Mouse (Mus musculus) regulatory T cell (primary cell): ENCODE data around the gene Slc12a6.

Experiments used
- in situ Hi-C: fragments of 300-600 bp; cut with MboI, MseI; formaldehyde crosslinking; loops from one replicate; pipeline ENCODE4 v1.15.1; 2025; ENCODE audit warnings: high pct_unique_total_duplicates

Slc12a6 gene

DNA sequence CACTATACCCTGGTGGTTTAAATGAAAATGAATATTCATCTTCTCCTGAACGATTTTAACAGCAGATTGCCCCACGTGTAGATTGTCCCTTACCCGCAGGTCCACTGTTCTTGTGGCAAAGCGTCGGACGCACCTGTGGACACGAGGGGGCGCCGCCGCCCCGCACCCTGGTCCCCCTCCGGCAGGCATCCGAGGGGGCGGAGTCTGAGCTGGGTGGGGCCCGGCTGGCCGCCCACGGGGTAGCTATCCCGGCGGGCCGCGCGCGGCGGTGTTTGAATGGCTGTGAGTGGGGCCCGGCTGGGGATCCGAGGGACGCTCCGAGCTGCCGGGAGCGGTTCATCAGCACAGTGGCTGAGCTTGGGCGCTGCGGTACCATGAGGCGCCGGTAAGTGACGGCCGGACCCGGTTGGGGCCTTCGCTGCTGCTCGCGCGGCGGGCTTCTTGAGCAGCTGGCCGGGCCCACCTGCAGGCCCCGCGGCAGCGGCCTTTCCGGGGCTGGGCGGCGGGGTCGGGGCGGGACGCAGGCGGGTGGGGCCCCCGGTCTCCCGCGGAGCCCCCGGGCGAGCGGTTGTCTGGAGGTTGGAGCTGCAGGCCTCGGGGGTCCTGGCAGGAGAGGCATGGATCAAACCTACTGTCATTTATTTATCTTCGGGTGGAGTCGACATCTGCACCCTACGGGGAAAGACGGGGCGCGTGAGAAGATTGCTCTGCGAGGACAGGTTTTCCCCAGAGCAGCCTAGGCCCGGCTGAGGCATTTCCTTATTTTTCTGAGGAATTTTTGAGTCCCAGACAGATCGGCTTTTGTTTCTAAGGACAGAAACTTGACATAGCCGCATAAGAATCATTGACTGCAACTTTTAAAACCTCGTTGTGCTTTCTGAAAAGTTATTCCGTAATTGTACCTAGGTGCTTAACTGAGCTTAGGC is 113.6 kb downstream of the Slc12a6 start, which contains the start of gene Katnbl1:
TSS of gene Katnbl1 (plus strand) at position 239 of the 926 bp plus-strand sequence.
- in situ Hi-C loops: loop anchor here (10.0 kb wide), 1 partner anchor 106 kb away; the partner anchor contains the start of gene Chrm5

DNA sequence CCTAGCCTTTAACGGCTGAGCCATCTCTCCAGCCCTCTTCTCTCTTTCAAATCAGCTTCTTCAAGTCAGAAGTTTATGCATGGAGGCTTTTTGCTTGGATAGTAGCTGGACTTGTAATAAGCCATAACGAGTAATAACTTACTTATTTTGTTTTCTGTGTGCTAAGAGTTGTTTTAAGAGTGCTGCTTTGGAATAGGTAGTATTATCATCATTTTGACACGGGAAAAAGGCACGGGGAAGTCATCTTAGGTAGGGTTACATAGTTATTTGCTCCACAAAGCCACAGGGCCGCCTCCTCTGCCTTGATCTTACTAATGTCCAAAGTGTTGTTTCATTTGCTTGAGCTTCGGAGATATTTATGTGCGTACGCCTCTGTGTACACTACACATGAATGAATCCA is 114.5 kb downstream of the Slc12a6 start:
- in situ Hi-C loops: no loop called here

DNA sequence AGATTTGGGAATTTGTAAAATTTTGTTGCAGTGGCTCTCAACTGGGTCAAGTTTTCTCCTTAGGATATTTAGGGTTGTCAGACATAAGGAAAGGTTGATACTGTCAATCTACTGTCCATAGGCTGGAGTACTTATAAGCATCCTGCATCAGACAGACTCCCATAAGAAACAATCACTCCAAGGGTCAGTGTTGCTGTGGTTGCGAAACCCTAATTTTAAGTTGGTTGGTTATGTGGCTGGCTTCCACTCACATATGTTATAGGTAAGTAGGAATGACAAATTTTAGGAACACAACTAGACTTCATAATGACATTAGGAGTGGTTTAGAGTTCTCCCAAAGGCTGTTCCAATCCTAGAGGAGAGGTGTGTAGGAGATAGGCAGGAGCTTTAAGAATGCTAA is 115.6 kb downstream of the Slc12a6 start:
- in situ Hi-C loops: no loop called here

DNA sequence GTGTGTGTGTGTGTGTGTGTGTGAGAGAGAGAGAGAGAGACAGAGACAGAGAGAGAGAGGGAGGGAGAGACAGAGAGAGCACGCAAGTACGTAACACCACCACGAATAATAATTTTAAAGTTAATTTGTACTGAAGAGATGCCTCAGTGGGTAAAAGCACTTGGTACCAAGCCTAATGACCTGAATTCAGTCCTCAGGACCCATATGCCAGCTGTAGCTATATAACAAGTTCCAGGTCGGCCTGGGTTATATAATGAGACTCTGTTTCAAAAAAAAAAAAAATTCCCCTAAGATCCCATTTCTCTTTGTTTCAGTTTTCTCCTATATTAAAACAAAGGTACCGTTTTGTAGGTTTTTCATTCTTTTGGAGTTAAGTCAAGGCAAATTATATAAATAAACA is 125.2 kb downstream of the Slc12a6 start:
- in situ Hi-C loops: no loop called here

DNA sequence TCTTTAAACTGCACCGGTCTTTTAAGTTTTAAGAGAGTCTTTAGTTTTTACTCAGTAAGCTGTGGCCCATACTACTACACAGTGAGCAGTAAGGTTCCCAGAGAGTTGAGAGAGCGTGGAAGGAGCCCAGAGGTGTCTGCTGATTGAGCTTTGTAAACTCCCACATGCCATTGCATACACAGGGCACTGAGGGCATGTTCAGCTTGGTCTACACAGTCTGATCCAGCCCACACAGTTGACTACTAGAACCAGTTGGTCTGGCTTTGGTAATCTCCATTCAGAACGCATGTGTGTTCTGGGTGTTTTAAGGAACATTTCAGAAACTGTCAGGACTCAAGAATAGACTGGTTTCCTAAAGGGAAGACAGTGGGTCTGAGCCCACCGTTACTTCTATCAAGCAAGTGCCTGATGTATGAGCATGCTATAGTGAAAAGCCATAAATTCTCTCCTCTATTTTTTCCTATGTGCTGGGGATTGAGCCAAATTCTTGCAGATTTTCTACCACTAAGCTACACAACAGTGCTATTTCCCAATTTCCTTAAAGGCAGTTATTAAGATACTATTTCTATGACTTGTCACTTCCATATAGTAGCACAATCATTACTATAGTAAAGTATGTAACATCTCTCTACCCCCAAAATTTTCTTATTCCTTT is 125.8 kb downstream of the Slc12a6 start:
- in situ Hi-C loops: no loop called here

DNA sequence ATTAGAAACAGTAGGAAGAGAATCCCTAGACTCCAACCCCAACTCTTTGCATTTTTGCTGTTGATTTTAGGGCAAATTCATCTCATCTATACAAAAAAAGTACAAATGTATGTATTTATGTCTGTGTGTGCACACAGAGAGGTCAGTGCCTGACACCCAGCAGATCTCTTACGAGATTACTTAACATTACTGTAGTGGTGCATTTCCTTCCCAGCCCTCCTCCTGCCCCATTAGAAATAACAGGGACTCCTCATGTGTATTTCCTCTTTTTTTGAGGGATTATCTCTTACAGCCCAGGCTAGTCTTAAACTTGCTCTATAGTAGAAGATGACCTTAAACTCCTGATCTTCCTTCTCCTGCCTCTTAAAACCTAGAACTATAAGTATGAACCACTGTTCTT is 127.1 kb downstream of the Slc12a6 start:
- in situ Hi-C loops: no loop called here

DNA sequence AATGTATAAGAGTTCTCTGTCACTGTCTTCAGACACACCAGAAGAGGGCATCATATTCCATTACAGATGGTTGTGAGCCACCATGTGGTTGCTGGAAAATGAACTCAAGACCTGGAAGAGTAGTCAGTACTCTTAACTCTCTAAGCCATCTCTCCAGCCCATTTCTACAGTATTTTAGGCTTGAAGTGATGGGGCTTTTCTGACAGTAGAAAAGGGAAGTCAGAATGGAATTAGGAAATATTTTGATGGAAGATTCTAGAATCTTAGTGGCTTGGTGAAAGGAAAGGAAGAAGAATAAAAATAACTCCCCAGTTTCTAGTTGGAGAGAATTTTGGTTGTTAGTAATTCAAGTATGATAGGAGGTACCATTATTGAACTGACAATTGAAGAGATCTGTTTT is 128.3 kb downstream of the Slc12a6 start:
- in situ Hi-C loops: no loop called here

DNA sequence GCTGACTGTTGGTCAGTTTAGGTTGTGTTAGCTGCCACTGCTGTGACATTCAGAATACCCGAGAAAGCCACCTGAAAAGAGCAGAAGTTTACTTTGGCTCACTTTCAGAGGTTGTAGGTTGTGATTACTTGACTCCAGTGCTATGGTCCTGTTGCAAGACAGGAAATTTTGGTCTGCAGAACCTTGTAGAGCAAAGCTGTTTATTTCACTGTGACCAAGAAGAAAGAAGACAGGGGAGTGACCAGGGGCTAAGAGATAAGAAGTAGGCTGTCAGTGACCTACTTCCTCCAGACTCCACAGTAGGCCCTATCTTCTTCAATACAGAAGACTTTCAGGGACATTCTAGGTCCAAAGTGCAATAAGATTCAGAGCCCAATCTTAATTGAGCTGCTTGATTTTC is 131.0 kb downstream of the Slc12a6 start:
- in situ Hi-C loops: no loop called here

DNA sequence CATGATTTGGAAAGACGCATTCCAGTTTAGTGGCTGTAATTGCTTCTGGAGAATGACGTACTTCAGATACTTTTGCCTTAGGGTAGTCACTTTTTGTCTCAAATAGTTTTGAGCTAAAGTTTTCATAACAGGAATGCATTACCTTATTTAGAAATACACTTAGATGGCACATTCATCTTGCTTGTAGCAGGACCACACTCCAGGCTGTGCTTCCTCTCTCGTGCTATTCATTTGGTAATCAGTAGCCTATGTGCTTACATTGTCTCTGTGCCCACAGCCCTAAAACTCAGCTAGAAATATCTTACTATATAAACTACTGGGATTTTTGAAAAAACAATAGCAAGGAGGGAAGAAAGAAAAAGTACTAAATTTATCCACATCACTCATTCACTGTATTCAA is 141.4 kb downstream of the Slc12a6 start:
- in situ Hi-C loops: no loop called here
